Mouse (Mus musculus): ENCODE measurements around the gene Adcy9.

DNA sequence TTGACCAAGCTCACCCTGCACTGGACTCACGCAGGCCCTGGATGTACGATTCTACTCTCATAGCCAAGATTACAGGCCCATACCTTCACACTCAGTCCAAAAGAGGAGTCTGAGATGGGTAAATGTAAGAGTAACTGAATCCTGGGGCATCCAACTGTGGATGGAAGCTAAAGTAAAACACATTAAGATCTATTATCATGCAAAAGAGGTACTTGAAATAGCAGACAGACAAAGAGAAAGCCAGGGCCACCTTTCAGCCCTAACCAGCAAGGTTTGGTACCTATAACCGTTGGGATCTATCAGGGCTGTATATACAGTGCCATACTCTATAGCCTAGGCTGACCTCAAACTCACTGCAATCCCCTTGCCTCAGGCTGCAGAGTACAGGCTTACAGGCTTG, 127.0 kb downstream of the Adcy9 start:
- TF ChIP-seq CTCF (conservative IDR thresholded peaks at IDR 0.05 in 1 of 2, IDR thresholded peaks at IDR 0.05 in 1 of 2; ENCODE audit: low read depth in 2 of 2, low read length in 2 of 2): no peak
- TF ChIP-seq NRF1 (IDR thresholded peaks at IDR 0.05; ENCODE audit: low read depth, low read length): no peak
- TF ChIP-seq ZC3H11A (IDR thresholded peaks at IDR 0.05; ENCODE audit: low read depth, low read length): no peak
- no peak for TF ChIP-seq USF1 (IDR thresholded peaks at IDR 0.05; ENCODE audit: low read depth, low read length)
- TF ChIP-seq ZNF384 (IDR thresholded peaks at IDR 0.05; ENCODE audit: low read depth, low read length): no peak
- TF ChIP-seq USF2 (conservative IDR thresholded peaks at IDR 0.05; ENCODE audit: low read depth, low read length): no peak
